Mouse (Mus musculus): ENCODE results near the gene Gm17304.

The Gm17304 gene

DNA sequence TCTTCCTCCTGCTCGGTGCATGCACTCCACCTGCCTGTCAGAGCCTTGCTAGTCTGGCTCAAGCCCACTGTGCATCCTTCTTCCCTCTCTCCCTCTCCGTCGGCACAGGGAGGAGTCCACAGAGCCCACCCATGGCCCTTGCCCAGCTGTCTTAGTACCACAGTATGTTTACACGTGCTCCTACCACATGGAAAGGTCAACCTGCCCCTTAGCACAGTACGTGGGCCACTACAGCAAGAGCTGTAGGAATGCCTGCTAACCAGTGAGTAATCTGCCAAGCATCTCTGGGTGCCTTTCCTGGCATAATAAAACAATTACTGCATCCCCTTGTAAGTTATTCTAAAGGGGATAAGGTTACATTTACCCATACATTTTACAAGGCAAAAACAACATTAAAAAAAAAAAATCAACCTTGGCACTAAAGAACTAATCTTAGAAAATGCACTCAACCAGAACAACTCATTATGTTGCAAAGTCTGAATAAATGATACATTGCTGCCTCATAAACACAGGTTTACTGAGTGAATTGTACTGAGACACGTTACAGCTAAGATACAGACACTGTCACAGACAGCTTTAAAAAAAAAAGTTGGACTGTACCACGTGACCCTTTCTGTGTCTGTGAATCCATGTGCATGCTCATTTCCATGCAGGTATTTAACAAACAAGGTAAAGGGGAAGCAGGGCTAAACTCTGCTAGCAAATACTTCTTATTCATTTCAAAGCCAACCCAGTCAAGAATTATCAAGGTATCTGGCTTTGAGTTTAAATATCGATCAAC lies 19.7 kb downstream of the Gm17304 start:
- no peak for DNase-seq

DNA sequence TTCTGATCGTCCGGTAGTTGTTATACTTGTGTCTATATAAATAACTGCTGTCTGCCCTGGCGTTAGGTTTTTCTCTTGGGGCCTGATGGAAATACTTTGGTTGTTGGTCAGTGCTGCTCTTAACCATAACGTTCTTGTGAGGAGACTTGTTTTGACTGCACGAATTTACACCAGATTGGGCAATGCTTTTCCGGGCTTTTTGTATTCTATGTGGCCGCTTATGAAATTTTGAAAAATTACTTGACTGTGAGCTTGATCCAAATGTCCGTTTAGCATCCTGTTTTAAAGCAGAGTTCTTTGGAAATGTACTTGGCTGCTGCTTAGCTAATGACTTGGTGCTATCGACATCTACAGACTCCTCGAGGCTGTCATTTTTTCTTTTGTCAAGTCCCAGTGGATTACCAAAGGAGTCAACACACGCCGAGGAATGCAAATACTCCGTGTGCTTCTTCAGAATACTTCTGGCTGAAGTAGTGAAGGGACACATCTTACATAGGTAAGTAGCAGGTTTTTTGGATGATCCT lies 27.6 kb downstream of the Gm17304 start:
- no peak for DNase-seq

DNA sequence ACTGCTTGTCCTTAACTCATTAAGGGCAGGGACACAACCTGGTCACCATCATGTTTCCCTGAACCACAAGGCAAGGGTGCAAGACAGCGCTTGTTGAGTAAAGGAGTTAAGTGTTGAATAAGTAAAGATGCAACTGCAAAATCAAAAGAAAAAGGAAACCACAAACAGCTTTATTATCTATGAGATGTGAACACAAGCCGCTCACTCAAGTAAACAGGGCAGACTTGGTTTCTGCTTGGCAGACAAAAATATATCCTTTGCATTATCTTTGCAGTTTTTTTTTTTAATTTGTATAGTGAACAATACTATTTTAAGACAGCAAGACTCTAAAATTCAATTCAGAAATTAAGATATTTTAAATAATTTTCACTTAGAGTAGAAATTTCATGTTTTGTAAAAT lies 30.7 kb downstream of the Gm17304 start:
- DNase-seq: no peak

DNA sequence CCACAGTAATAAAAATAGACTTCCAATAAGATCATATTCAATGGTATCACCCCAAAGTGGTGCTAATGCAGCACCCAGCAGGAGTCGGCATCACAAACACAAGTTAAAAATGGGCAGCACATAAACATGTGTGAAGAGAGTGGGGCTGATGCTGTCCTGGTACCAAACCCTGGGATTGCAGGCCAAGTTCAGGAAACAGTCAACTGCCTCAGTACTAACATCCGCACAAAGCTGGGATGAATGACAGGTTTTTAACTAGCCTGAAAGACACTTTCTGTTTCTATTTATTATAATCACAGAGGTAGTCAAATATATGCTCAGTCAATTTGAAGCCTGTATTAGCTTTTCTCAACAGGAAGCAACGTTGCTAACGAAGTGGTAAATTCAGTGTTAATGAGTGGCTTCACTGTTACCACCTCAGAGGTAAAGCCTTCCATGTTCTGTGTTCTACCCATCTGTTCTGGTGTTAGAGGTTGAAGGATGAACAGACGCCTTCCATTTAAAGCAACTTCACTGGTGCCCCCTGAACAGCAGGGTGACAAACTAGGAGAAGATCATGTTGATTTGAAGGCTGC lies 31.4 kb downstream of the Gm17304 start:
- peak in 1 of 2 experiments; percentile 43 for DNase-seq

DNA sequence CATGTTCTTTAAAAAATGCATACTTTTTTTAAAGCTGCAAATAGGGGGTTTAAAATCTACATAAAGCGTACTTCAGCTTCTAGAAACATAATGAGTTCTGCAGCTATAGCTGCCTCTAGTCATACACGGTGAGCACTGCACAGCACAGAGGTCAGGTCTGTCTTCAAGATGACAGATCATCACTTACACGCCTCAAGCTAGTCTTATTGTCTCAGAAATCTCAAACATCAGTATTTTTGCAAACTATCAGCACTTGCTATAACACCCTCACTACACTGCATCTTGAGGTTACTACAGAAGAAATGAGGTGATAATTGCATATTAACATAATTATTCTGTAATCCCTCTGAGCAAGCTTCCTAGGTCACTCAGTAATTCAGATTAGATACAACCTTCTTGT lies 33.0 kb downstream of the Gm17304 start:
- no peak for DNase-seq

DNA sequence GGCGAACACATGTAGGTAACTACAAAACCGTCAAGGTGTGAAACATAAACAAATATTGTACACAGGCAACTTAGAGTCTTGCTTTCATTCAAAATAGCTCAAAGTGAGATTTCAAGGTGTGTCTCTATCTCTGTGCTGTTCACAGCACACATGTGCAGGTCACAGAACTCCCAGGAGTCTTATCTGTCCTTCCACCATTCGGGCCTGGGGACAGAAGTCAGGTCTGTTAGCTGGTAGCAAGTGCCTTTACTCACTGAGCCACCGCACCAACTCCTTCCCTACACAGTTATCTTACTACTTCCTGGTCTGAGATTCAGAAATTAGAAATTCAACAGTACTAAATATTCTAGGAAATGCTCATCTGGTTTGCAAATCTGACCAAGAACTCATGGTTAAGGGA lies 34.5 kb downstream of the Gm17304 start:
- no peak for DNase-seq

DNA sequence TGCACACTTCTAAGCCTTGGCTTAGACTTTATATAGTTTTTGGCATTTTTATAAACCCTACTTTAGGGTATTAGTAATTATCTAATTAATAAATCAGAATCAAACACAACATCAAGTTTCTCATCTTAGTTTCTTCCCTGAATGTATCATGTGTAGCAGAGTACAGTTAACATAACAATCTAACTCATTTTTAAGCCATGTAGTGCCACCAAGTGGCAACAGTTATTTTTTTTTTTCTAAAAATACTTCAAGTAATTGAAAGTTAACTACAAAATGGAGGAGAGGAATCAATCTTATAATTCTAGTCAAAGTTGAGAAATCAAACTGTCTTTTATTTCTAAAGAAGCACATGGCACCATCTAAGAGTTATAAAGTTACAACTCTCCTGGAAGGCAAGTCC lies 40.5 kb downstream of the Gm17304 start:
- DNase-seq: no peak

DNA sequence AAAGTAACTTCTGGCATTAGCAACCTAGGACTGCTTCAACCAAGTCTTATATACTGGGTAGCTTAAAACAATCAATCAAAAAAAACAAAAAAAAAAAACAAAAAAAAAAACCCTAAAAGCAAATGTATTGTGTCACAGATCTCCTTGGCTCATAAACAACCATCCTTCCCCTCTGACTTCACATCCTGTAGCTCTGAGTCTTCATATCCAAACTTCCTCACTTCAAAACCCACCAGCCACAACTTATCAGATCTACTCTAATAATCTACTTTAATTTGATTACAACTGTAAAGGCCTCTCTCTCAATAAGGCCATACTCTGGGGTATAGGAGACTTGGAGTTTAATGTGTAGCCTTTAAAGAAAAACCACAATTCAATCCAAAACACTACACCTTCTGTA lies 41.1 kb downstream of the Gm17304 start:
- DNase-seq: no peak

DNA sequence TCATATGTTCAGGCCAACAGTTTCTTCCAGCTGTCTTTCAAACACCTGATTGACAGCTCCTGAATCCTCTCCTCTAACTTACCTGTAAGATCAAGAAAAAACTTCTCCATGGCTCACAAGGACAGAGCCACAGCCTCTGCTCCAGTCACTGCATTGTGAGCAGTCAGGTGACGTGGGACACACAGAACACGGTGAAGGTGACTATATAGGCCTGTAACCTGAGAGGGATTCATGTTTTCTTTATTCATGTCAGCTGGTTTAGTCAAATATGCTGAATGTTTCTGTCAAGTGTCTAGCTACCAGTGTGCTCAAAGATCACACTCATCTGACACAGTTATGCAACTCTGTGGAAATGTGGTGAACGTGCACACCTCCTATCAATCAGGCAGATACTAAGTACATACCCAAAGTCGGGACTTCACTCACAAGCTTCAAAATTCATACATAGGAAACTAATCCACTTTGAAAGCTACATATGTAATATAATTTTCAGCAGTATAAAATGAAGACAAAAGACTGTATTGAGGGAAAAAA lies 43.4 kb downstream of the Gm17304 start:
- no peak for DNase-seq

DNA sequence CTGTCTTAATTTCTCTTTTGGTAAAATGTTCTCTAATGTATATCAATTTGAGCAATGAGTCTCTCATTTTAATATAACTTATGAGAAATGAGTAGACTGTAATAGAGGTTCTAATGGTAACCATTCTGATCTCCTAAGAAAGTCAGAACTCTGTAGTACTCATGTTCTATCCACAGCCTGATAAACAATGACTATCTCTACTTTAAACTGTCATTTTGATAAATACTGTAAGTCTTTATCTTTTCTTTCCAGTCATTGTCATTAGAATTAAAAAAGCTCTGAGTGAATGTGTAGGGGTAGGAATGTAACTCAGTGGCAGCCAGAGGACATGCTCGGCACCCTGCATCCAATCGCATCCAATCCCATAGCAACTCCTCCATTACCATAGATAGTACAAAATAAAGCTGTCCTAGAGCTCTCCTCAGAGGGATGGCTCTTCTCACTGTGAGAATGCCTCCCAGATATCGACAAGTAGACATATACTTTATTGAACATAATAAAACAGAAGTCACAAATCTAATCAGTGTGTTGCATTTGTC lies 44.0 kb downstream of the Gm17304 start:
- DNase-seq: no peak

Data from cerebellum, postnatal 14 days (tissue).